Mouse (Mus musculus) fibroblast of lung, adult 2 months (primary cell): ENCODE results near the gene Teddm2.
A peak's percentile ranks its signal among the peaks of the same experiment; 100 is the strongest.
"Not testable (repeated sequence)": the region's sequence is repeated elsewhere in the genome, so short reads cannot be mapped to it uniquely, and the experiment has no call there.

Experiments used
- DNase-seq: peaks from one replicate; pipeline ENCODE4 v3.0.0-alpha.2; 2011; ENCODE audit warnings: low read depth

Gene Teddm2

DNA sequence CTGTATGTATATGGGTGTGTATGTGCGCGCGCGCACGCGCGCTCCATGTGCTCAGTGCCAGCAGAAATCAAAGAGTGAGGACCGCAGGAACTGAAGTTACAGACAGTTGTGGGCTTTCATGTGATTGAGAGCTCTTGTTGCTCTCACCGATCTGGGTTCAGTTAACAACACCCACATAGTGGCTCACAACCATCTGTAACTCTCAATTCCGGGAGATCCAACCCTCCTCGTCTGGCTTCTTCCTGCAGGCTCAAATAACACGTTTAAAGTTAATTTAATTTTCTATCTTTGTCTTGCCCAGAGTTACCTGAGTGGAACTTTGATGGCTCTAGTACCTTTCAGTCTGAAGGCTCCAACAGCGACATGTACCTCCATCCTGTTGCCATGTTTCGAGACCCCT lies 4.2 kb upstream of the Teddm2 start:
- no peak for DNase-seq

DNA sequence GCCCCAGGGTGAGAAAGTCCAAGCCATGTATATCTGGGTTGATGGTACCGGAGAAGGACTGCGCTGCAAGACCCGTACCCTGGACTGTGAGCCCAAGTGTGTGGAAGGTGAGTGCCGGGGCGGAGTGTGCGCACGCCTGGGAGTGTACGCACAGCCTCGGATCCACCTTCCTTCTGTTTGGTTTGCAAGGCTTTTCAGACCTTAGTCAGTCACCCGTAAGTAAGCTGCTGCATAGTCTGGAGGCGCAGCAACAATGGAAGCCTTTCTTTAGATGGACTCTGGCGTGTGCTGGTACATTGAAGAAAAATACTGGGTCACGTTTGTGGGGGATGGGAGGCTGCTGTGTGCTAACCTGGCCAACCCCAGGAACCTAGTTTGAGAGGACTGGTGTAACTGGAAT lies 3.0 kb upstream of the Teddm2 start:
- DNase-seq, result no peak

DNA sequence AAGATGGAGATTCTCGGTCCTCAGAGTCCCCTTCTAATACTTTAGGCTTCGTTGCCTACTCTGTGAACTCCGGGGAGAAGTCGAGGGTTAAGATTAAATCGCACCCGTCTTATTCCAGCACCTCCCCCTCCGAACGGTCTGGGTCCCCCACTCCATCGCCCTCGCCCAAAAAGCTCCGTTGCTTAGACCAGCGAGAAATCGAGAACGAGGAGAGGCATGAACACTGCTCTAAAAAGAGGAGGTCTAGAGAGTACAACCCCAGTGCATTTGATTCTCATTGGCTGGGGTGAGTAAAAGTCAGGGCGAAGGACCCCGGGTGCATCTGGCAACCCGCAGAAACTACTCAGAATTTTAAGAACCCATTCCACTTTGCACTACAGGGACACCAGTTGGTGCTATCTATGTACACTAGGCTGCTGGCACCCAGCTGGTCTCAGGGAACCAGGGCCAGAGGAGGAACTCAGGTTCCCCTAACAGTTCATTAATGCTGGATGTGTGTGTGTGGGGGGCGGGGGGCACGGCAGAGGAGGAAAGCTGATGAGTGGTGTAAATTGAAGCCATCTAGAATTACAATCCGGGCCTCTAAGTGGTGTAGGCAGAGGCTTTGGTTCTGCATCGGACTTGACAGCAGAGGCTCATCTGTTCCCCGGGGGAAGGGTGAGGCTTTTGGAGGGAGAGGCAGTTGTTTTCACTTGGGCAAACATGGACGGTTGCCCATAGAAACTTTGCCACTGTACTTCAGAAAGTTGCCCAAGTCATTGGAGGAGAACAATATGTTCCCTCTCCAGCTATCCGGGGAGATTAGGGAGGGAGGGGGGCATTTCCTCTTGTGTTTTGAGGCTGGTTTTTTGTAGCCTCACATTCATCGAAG lies 1.1 kb upstream of the Teddm2 start:
- no peak for DNase-seq

DNA sequence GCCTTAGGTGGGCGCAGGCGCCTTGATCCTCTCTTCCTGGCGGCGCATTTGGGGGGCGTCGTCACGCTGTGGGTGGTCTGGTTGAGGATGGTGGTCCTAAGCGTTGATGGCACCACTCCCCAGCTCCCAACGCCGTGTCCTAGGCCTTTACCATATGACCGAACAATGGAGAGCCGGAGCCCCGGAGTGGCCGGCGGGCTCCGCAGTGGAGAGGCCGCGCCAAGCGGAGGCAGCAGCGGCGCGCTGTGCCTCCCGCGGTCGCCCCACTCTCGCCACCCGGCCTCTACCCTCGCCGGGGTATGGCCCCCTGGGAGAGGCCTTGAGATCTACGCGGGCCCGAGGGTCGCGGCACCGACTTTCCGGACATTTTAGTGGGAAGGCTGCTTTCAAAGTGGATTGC lies 353 bp upstream of the Teddm2 start:
- DNase-seq, result no peak

DNA sequence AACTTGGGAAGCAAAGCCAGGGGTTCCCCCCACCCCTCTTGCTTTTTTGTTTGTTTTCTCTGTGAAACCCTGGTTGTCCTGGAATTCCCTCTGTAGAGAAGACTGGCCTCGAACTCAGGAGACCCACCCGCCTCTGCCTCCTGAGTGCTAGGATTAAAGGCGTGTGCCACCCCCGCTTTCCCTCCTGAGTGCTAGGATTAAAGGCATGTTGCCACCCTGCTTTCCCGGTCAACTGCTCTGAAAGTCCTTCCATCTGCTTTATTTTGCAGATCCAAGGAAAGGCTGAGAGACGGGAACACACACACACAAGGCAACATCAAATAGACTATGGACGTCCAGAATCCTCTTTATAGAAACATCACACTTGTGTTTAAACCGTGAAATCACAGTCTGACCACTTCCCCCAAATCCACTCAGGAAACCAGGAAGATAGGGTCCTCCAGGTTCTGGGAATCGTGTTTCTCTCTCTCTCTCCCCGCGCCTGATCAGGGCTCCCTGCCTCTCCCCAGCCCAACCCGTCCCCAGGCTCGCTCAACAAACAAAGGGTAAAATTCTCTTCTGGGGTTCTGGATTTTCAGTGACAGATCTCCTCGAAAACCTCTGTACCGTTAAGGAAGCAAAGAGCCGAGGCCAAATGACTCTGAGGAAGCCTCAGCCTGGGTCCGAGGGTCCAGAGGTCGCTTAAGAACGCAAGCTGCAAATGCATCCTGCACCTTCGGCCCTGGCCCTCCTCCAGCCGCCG lies 868 bp downstream of the Teddm2 start:
- DNase-seq, result no peak

DNA sequence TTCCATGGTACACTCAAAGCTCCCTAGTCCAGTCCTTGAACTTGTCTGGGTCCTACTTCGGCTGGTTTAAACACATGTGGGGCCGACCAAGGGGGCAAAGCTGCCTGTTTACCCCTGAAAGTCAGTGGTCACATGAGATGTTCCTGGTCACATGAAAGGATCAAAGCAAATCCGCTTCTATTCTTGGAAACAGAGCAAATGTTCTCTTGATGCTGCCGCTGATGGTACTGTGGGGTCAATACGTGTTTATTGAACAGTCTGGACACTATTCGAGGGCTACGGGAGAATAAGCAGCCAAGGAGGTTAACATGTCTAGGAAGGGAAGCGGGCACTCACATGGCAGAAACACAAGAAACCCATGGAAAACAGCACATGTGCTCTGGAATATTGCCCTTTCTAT lies 2.8 kb downstream of the Teddm2 start:
- no peak for DNase-seq

DNA sequence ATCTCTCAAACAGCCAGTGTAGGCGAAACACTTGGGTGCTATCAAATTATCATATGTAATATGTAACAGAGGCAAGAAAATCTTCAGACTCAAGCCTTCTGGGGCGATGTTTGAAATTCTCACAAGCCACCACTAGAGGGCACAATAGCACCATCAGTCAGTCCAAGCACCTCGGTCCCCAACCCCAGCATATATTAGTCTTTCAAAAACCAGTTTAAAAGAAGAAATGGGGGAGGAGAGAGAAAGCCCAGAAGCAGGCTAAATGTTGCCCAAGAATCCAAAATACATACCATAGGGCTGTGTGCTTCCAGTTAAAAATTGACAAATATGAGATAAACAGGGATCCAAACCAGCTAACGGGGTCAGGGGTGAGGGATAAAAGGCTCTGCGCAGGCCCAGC lies 5.0 kb downstream of the Teddm2 start:
- DNase-seq, result peak; percentile 34

DNA sequence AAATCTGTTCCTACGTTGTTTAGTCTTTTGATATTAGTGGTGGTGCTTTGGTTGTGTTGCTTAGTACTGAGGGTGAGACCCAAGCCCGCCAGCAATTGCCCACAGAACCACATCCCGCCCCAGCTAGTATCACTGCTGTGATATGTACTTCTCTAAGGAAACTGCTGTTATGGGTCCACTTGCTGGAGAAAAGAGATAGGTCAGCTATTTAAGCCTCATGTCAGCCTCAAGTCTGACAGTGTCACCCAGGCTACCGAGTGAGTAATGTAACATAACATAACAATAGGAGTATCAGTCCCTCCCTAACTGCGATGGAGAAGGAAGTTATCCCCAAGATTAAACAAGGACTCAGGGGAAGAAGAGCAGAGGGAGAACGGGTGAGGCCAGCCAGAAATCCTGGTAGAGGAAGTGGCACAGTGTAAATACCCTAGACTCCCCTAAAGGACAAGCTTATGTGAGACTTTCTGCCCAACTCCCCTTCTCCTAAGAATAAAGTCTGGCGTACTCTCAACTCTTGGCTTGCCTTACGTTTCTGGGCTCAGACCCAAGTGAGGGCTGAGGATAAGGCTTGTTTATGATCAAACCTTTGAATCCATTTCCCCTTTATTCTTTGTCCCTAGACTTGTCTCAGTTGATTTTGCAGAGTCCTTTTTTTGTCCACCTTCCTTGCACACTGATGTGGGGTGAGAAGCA lies 5.7 kb downstream of the Teddm2 start:
- DNase-seq, result no peak

DNA sequence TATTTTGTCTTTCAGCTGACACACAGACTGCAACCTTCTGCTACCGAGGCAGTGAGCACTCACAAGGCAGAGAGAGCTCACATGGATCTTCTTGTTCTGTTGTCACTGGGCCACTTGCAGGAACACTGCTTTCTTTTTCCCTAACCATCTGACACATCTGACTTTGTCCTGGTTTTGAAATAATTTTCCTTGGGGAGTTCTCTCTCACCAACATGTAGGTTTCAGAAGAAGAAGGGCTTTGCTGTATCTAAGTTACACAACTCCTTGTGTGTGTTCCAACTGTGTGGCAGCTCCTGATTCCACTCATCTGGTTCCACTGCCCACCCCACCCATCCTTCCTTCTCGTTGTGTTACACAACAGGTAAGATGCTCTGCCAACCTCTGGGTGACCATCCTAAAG lies 6.3 kb downstream of the Teddm2 start:
- no peak for DNase-seq

DNA sequence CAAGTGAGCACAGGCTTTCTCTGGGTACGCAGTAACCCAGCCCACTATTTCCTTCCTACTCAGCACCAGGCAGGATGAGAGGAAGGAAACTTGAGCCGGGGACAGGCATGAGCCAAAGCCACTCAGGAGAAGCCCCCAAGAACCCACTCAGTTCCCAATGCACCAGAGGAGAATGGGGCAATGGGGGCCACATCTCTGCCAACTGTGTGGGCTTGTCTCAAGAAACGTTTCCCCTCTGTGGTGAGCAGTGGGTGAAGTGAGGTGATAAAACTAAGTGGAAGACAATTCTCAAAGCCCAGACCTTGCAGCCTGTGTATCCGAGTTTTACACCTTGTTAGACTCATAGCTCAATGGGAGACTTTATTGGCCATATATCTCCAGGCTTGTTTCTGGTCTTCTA lies 8.6 kb downstream of the Teddm2 start, which contains the start of gene Teddm1a:
Teddm1a (plus strand) TSS at position 301 of the 400 bp plus-strand sequence.
- DNase-seq, result no peak

DNA sequence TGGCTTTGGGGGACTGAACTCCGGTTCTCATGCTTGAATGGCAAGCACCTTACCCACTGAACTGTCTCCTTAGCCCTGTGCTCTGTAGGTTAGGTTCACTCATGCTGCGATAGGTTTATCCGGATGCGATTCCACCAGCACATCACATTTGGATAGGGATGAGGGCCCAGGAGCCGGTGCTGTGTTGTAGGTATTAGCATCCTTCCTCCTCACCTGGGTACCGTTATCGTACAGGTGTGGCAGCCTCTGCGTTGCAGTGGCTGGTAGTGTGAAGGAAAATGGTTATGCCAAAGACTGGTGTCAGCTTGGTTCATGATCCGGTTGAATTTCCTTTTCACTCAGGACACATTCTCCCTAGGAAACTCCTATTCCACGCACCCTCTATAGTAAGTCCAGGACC lies 9.9 kb downstream of the Teddm2 start:
- no peak for DNase-seq

DNA sequence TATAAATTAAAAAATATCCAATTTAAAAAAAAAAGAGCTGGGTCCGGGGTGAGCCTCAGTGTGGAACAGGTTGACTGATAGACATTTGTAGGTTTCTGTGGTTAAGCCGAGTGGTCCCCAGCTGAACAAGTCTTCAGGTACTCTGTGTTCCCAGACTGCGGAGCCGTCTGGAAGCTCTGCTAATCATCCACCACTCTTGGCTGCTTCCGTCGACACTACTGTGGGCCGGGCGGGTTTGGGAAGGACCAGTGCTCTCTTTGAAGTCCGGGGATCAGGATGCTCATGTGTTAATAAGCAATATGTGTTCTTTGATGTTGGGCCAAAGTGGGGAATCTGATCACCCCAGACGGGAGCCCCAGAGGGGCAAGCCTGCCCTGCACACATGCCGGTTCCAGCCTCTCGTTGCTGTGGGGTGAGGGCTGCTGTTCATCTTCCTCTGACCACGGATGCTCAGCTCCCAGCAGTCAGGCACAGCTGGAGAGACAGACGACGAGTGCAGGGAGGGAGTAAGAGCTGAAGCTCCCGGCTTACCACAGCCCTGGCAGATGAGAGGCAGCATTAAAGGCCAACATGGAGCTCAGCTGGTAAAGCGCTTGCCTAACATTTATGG lies 13.9 kb downstream of the Teddm2 start:
- DNase-seq, result no peak

DNA sequence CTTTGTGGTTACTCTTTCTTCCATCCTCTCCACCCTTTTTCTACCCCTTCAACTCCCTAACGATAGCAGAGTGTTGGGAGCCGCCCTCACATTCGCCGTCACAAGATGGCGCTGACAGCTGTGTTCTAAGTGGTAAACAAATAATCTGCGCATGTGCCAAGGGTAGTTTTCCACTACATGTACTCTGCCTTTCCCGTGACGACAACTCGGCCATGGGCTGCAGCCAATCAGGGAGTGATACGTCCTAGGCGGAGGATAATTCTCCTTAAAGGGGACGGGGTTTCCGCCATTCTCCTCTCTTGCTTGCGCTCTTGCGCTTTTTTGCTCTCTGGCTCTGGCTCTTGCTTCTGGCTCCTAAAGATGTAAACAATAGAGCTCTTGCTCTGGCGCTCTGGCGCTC lies 19.6 kb downstream of the Teddm2 start:
- DNase-seq, result not testable (repeated sequence)

DNA sequence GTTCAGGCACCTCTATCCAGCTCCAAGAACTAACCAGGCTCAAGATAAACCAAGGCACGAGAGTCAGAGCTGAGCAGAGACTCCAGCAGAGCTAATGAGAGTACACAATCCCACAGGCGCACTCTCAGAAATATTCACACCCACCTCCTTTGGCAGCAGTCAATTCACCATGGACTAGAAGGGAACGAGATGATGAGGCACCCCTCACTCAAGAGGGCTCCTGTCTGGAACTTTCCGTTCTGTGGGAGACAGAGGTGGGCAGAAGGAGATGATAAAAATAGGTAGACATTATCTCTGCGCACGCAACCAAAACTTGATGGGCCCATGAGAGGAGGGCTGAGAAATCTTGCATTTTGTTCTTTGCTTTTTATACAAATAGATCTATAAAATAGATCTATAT lies 26.0 kb downstream of the Teddm2 start, which contains the start of gene Teddm1b:
Teddm1b (plus strand) TSS at position 301 of the 400 bp plus-strand sequence.
- no peak for DNase-seq

DNA sequence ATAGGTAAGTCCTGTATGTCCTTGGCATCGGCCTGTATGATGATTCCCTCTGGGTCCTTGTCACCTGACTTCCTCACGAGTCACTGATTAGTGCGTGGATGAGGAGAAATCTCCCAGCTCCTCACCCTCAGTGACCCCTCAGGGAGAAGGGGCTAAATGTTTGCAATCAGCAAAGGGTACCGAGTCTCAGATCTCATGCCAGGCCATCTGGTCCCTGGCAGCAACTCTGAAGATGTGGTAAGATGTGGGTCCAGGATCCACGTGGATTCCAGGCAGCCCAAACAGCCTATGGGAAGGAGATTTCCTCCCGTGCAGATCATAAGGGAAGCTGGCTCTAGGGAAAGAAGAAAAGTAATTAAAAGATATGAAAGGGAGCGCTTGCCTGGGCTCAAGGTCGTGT lies 44.1 kb downstream of the Teddm2 start:
- no peak for DNase-seq

DNA sequence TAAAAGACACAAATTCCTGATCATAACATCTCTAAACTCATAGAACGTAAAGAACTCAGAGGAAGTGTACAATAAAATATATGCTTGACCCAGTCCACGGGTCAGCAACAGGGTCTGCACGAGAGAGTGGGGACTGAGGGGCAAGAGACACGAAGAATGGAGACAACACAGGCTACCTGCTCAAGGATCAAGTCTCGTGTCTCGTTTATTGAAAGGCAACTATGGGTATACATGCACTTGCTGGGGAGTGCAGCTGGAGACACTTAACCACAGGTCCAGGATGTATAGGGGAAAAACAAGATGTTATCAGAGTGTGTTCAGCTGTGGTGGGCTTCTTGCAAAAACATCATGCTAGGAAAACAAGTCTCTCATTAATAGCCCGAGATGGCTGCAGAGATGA lies 47.3 kb downstream of the Teddm2 start:
- not testable (repeated sequence) for DNase-seq

DNA sequence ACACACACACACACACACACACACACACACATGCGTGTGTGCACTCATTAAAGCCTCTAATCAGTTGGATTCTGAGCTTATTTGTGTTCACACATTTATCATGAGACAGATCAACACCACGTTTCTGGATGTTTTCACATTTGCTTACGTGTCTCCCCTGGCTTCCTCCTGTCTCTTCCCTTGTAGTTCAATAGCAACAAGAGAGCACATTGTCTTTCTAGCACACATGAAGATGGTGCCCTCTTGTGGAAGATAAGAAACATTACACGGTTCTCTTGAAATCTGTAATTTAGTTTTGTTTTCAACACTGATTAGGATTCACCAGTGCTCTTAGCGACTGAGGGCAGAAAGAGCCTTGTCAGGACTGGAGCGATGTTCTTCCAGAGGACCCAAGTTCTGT lies 53.2 kb downstream of the Teddm2 start:
- DNase-seq, result peak; percentile 55

DNA sequence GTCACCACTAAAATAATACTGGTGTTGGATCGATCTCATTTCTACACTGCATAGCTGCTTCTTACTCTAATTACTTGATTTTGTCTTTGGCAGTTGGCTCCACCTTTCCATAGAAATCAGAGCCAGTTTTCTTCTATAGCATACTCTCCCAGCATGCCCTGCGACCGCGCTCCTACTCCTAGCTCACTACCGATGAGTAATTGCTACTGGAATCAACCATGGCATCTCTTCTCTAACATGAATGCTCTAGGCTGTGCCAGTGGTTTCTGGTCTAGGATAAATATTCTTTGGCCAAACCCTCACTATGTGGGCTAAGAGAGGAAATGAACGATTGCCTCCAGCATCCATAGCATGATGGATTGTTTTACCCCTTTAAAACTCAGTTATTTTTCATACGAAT lies 53.6 kb downstream of the Teddm2 start:
- DNase-seq, result peak; percentile 27

DNA sequence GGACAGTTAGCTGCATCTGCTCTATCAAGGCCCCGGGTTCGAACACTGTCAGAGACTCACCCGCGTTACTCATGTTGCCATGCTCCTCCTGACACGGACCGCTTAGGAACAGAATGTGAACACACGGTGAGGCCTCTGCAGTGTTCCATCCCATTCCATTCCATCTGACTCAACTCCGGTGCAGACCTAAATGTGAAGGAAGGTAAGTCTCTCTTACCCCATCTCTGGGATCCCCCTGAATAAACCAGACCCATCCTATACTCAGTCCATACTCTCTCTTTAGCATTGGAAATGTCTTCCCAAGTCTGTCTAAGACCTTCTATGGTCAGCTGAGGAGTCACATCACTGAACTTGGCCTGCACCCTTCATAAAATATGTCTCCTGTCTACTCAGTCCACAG lies 56.0 kb downstream of the Teddm2 start, which contains the start of gene Rgsl1:
Rgsl1 (minus strand) TSS at position 101 of the 400 bp plus-strand sequence.
- DNase-seq, result no peak

DNA sequence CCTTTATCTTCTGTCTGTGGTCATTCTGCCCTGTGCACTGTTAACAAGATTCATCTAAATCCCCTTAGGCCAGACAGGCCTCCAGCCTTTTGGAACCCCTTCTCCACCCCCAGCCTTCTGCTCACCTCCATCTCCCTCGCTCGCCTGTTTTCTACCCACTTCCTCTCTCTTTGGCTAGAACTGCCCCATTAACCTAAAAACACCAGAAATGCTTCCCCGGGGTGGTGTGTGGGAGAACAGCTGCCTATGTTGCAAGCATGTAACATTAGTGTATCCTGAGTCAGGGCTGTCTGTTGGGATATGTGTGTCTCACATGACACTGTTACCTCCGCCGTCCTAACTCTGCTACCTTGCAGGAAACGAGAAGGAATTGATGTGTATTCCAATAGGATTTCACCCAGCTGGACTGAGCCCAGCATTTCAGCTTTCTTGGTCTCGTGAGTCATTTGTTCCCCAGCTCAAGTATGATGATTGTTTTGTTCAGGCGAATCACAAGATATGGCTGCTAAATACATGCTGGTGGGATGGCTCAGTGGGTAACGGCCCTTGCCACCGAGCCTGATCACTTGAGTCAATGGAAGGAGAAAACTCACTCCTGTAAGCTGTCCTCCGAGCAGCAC lies 57.8 kb downstream of the Teddm2 start:
- DNase-seq, result peak; percentile 54

DNA sequence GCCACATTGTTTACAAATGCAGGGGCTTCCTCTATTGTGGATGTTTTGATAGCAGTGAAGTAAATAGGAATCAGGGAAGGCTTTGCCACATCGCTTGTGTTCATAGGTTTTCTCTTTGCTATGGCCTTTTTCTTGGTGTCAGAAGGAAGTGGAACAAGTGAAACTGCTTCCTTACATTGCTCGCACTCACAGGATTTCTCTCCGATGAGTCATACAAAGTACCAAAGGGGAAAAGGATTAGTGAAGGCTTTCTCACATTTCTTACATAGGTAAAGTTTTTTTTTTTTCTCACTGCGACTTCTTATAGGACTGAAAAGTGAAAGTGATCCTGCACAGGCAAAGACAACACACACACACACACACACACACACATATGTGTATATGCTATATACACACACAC lies 64.0 kb downstream of the Teddm2 start:
- DNase-seq, result no peak

DNA sequence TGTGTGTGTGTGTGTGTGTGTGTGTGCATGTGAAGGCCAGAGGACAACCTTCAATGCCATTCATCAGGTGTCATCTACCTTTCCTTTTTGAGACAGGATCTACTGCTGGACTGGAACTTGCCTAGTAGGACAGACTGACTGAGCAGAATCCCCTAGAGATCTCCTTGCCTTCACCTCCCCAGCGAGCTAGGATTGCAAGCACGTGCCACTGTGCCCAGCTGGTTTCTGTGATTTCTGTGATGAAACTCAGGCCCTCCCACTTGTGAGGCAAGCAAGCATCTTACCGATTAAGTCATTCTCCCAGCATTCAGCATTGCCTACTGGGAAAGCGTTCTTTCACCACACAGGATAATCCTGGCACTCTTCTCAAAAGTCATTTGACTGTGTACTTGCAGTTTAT lies 69.3 kb downstream of the Teddm2 start:
- no peak for DNase-seq
